Mouse (Mus musculus) myocyte (in vitro differentiated cells): ENCODE results near the gene Dennd1a.

ENCODE experiments used
- CEBPB ChIP-seq: IDR thresholded peaks from 2 replicates; pipeline ENCODE4 v1.6.1; 2011; ENCODE audit warnings: mild to moderate bottlenecking, moderate library complexity; ENCODE audit not compliant: poor library complexity, insufficient read depth, severe bottlenecking
- E2F4 ChIP-seq: IDR thresholded peaks from one replicate; pipeline ENCODE4 v1.6.1; 2011; ENCODE audit warnings: mild to moderate bottlenecking, control low read depth, moderate library complexity; ENCODE audit not compliant: insufficient read depth
- MAX ChIP-seq: IDR thresholded peaks from one replicate; pipeline ENCODE4 v1.6.1; 2011; ENCODE audit warnings: low read depth, mild to moderate bottlenecking, control low read depth
- MYOD1 ChIP-seq, 3 experiments: IDR thresholded peaks; one replicate each; pipeline ENCODE4 v1.6.1; 2011; ENCODE audit warnings: control low read depth in 2 of 3, low read depth in 2 of 3, mild to moderate bottlenecking in 2 of 3, moderate library complexity in 1 of 3; ENCODE audit not compliant: insufficient read length in 2 of 3, control insufficient read depth in 1 of 3
- MYOG ChIP-seq, 3 experiments: IDR thresholded peaks; one replicate each; pipeline ENCODE4 v1.6.1; 2011; ENCODE audit warnings: control low read depth in 2 of 3, low read depth in 2 of 3, mild to moderate bottlenecking in 2 of 3; ENCODE audit not compliant: insufficient read length in 2 of 3, control insufficient read depth in 1 of 3, insufficient read depth in 1 of 3
- POLR2A ChIP-seq: IDR thresholded peaks from one replicate; pipeline ENCODE4 v1.6.1; 2011; ENCODE audit warnings: low read depth, mild to moderate bottlenecking, control low read depth, moderate library complexity; ENCODE audit not compliant: insufficient read length
- POLR2AphosphoS2 ChIP-seq: IDR thresholded peaks from one replicate; pipeline ENCODE4 v1.6.1; 2011; ENCODE audit warnings: low read depth, control low read depth; ENCODE audit not compliant: insufficient read length
- REST ChIP-seq: IDR thresholded peaks from one replicate; pipeline ENCODE4 v1.6.1; 2011; ENCODE audit warnings: mild to moderate bottlenecking, control low read depth, moderate library complexity; ENCODE audit not compliant: insufficient read depth, insufficient read length
- SRF ChIP-seq: IDR thresholded peaks from one replicate; pipeline ENCODE4 v1.6.1; 2011; ENCODE audit warnings: low read depth; ENCODE audit not compliant: control insufficient read depth, insufficient read length
- TCF12 ChIP-seq: IDR thresholded peaks from one replicate; pipeline ENCODE4 v1.6.1; 2011; ENCODE audit warnings: mild to moderate bottlenecking, control low read depth; ENCODE audit not compliant: poor library complexity, insufficient read depth, severe bottlenecking
- TCF3 ChIP-seq: IDR thresholded peaks from one replicate; pipeline ENCODE4 v1.6.1; 2011; ENCODE audit warnings: low read depth, control low read depth; ENCODE audit not compliant: insufficient read length
- USF1 ChIP-seq: IDR thresholded peaks from one replicate; pipeline ENCODE4 v1.6.1; 2011; ENCODE audit warnings: low read depth, mild to moderate bottlenecking, control low read depth, moderate library complexity

- TF ChIP-seq E2F4 (no peak), USF1 (no peak), POLR2A (no peak), MAX (no peak), TCF12 (no peak), MYOG (IDR thresholded peaks at IDR 0.05; ENCODE audit: control insufficient read depth in 1 of 3, insufficient read depth in 1 of 3, insufficient read length in 2 of 3, low read depth in 2 of 3) (no peak), CEBPB (no peak), TCF3 (no peak), MYOD1 (IDR thresholded peaks at IDR 0.05; ENCODE audit: control insufficient read depth in 1 of 3, insufficient read length in 2 of 3, low read depth in 2 of 3) (no peak), REST (no peak), POLR2AphosphoS2 (no peak), SRF (no peak)
These were observed 347.2 kb downstream of the Dennd1a start for GRCm38 (mm10) chr2:37939997-37940396.
